In the genomic region with DNA sequence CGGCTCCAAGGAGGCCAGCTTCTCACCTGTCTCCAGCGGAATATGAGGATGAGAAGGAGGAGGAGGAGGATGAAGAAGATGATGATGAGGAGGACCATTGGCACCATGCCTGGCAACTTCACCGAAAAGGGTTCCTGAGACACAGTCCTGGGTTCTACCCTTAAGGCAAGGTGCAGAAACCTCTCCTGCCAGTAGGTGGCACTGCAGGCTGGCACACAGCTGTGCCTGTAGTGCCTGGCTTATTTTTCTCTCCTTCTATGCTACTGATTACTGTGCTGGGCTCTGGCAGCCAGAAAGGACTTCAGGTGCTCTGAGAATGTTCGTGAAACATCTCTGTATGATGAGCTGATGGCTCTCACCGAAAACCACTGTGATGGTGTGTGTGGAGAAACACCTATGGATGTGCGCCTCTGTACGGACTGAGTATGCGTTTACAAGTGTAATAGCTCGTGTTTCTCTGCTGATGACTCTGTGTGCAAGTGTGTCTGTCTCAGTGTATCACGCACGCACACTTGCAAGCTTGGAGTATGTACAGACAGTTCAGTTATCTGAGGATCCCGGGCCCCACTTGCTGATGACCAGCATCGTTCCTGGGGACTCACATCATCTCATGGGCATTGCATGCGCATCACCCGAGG, we compare ENCODE assay signal across 8 mouse cellular contexts. TPM values are rescaled to one million over a fixed set of nuclear protein-coding genes. Genes with fewer than 3 reads are reported as not detected.
DNase-seq lines count a peak whose midpoint lies in the region; ATAC-seq and TF ChIP-seq lines count a peak whose summit lies in the region.

No protein-coding gene starts in this region.

- TF ChIP-seq EP300 in CH12.LX (IDR thresholded peaks at IDR 0.05; ENCODE audit: low read length): no peak
- no peak for TF ChIP-seq EP300 in heart, postnatal 0 days (IDR thresholded peaks at IDR 0.05; ENCODE audit: low read depth)

- 65% methylated on average over 15 of the region's 15 CpGs for WGBS in heart, postnatal 0 days
- whole genome bisulfite sequencing in liver, embryonic 16.5 days (ENCODE audit: insufficient replicate concordance): 57% methylated on average over 15 of the region's 15 CpGs
- WGBS in neural tube, embryonic 14.5 days: 70% methylated on average over 15 of the region's 15 CpGs

- ATAC-seq in heart, postnatal 0 days (ENCODE audit: insufficient read depth, low read depth): peak; percentile 81
- ATAC-seq in liver, embryonic 16.5 days (ENCODE audit: low read depth): peak; percentile 47; the same call in 1 of the 2 replicates
- peak; percentile 87 for ATAC-seq in neural tube, embryonic 14.5 days (ENCODE audit: low read depth)

- H3K9me3 ChIP-seq in CH12.LX (replicated peaks; ENCODE audit: low read length): peaks cover 3% of the 10 kb centered on the region
- H3K9me3 ChIP-seq in heart, postnatal 0 days (replicated peaks; ENCODE audit: control insufficient read depth, low read length): no peaks in the 10 kb centered on the region
- H3K9me3 ChIP-seq in liver, embryonic 16.5 days (replicated peaks; ENCODE audit: control insufficient read depth, low read length): no peaks in the 10 kb centered on the region
- H3K9me3 ChIP-seq in neural tube, embryonic 14.5 days (ENCODE audit: control insufficient read depth, low read length): no peaks in the 10 kb centered on the region

- TF ChIP-seq POLR2A in CH12.LX (IDR thresholded peaks at IDR 0.05; ENCODE audit: low read depth, low read length): no peak
- TF ChIP-seq POLR2A in bone marrow macrophage, adult 2 months (IDR thresholded peaks at IDR 0.05; ENCODE audit: borderline replicate concordance, low read depth, low read length): no peak
- no peak for TF ChIP-seq POLR2A in embryonic fibroblast, embryonic 13.5 days (IDR thresholded peaks at IDR 0.05; ENCODE audit: low read depth, low read length)

- dilution Hi-C loops in CH12.LX (cut with MboI; ENCODE audit: extremely low pct_ligation_motif_present, extremely low pct_unique_long_range_greater_than_20kb, low sequenced_read_pairs): no loop called here

- TF ChIP-seq RAD21 in CH12.LX (IDR thresholded peaks at IDR 0.05; ENCODE audit: low read depth, low read length): peak; percentile 96

- H3K9ac ChIP-seq in CH12.LX (ENCODE audit: insufficient read depth, low read depth): no peak overlapping the region
- no peak overlapping the region for H3K9ac ChIP-seq in heart, postnatal 0 days (replicated peaks; ENCODE audit: low read depth, low read length)
- no peak overlapping the region for H3K9ac ChIP-seq in liver, embryonic 16.5 days (ENCODE audit: low read depth, low read length)
- no peak overlapping the region for H3K9ac ChIP-seq in neural tube, embryonic 14.5 days (replicated peaks; ENCODE audit: low read depth, low read length)

- no peaks in the 10 kb centered on the region for H3K36me3 ChIP-seq in CH12.LX (replicated peaks in 1 of 2; ENCODE audit: control insufficient read depth in 1 of 2, insufficient read depth in 1 of 2, low read length in 1 of 2)
- H3K36me3 ChIP-seq in heart, postnatal 0 days (replicated peaks; ENCODE audit: control insufficient read depth, insufficient read depth, low read length): no peaks in the 10 kb centered on the region
- no peaks in the 10 kb centered on the region for H3K36me3 ChIP-seq in liver, embryonic 16.5 days (ENCODE audit: control insufficient read depth, insufficient read depth)
- H3K36me3 ChIP-seq in neural tube, embryonic 14.5 days (ENCODE audit: control insufficient read depth, insufficient read depth, low read length): no peaks in the 10 kb centered on the region

- peak; percentile 94 for TF ChIP-seq CTCF in CH12.LX (conservative IDR thresholded peaks at IDR 0.05 in 1 of 2, IDR thresholded peaks at IDR 0.05 in 1 of 2; ENCODE audit: low read depth in 2 of 2, low read length in 2 of 2)
- peak; percentile 81 for TF ChIP-seq CTCF in bone marrow macrophage, adult 2 months (IDR thresholded peaks at IDR 0.05; ENCODE audit: low read depth, low read length)
- peak; percentile 97 for TF ChIP-seq CTCF in embryonic fibroblast, embryonic 13.5 days (IDR thresholded peaks at IDR 0.05; ENCODE audit: borderline replicate concordance, insufficient read depth, low read length)
- TF ChIP-seq CTCF in heart, postnatal 0 days (IDR thresholded peaks at IDR 0.05; ENCODE audit: low read depth): peak; percentile 98

- DNase-seq in CH12.LX (ENCODE audit: extremely low read depth): peak; percentile 61
- DNase-seq in heart, postnatal 0 days (ENCODE audit: low spot score): peak; percentile 80
- DNase-seq in kidney, postnatal 4 days: peak; percentile 89 to 90
- peak; percentile 68 for DNase-seq in thymus, postnatal 0 days (ENCODE audit: low spot score)

- in situ Hi-C loops in CH12.LX (cut with MboI; ENCODE audit: low pct_ligation_motif_present, low pct_unique_long_range_greater_than_20kb, low sequenced_read_pairs): loop anchor here (5.0 kb wide), 1 partner anchor 42 kb away; a partner anchor contains a TSS

- no peak overlapping the region for H3K27ac ChIP-seq in CH12.LX (ENCODE audit: insufficient read depth, low read depth)
- H3K27ac ChIP-seq in bone marrow macrophage, adult 2 months (ENCODE audit: insufficient read depth, low read depth, low read length): no peak overlapping the region
- H3K27ac ChIP-seq in embryonic fibroblast, embryonic 13.5 days (ENCODE audit: insufficient read depth, low read length): no peak overlapping the region
- H3K27ac ChIP-seq in heart, postnatal 0 days (ENCODE audit: low read depth): 0 out of 2 replicates have a peak overlapping the region, but pooled peaks have one; percentile 18
- no peak overlapping the region for H3K27ac ChIP-seq in liver, embryonic 16.5 days (ENCODE audit: low read length)
- H3K27ac ChIP-seq in neural tube, embryonic 14.5 days (ENCODE audit: low read depth, low read length): no peak overlapping the region

- no peaks in the 10 kb centered on the region for H3K79me2 ChIP-seq in CH12.LX (replicated peaks; ENCODE audit: control insufficient read depth, extremely low read depth, insufficient read depth, poor library complexity, severe bottlenecking)

- H3K4me2 ChIP-seq in CH12.LX (ENCODE audit: insufficient read depth, low read depth, poor library complexity, severe bottlenecking): no peak overlapping the region
- no peak overlapping the region for H3K4me2 ChIP-seq in heart, postnatal 0 days (ENCODE audit: low read depth, low read length)
- H3K4me2 ChIP-seq in liver, embryonic 16.5 days (ENCODE audit: low read depth, low read length): no peak overlapping the region
- H3K4me2 ChIP-seq in neural tube, embryonic 14.5 days (ENCODE audit: low read depth, low read length): no peak overlapping the region

- no peak overlapping the region for H3K4me3 ChIP-seq in CH12.LX (replicated peaks in 1 of 3; ENCODE audit: low read depth in 2 of 3, low read length in 2 of 3, poor library complexity in 1 of 3)
- no peak overlapping the region for H3K4me3 ChIP-seq in bone marrow macrophage, adult 2 months (ENCODE audit: insufficient read depth, low read length)
- no peak overlapping the region for H3K4me3 ChIP-seq in embryonic fibroblast, embryonic 13.5 days (ENCODE audit: insufficient read depth, low read length)
- no peak overlapping the region for H3K4me3 ChIP-seq in heart, postnatal 0 days (ENCODE audit: low read depth, low read length)
- H3K4me3 ChIP-seq in liver, embryonic 16.5 days (ENCODE audit: low read depth, low read length): no peak overlapping the region
- H3K4me3 ChIP-seq in neural tube, embryonic 14.5 days (ENCODE audit: low read depth, low read length): no peak overlapping the region

- H3K27me3 ChIP-seq in CH12.LX (replicated peaks): peaks cover 64% of the 10 kb centered on the region
- no peaks in the 10 kb centered on the region for H3K27me3 ChIP-seq in heart, postnatal 0 days (ENCODE audit: control insufficient read depth, insufficient read depth, low read length)
- no peaks in the 10 kb centered on the region for H3K27me3 ChIP-seq in liver, embryonic 16.5 days (ENCODE audit: control insufficient read depth, insufficient read depth, low read depth, low read length)
- no peaks in the 10 kb centered on the region for H3K27me3 ChIP-seq in neural tube, embryonic 14.5 days (ENCODE audit: control insufficient read depth, insufficient read depth, low read length)

- H3K4me1 ChIP-seq in CH12.LX (ENCODE audit: control insufficient read depth in 1 of 2, insufficient read depth in 2 of 2): peaks cover 0 to 4% of the 10 kb centered on the region in 2 experiments; a peak in 1 of 4 replicates
- H3K4me1 ChIP-seq in bone marrow macrophage, adult 2 months (ENCODE audit: control insufficient read depth, insufficient read depth, low read length): no peaks in the 10 kb centered on the region
- H3K4me1 ChIP-seq in embryonic fibroblast, embryonic 13.5 days (ENCODE audit: control insufficient read depth, insufficient read depth, low read length): no peaks in the 10 kb centered on the region
- H3K4me1 ChIP-seq in heart, postnatal 0 days (ENCODE audit: control insufficient read depth, insufficient read depth): 0 out of 2 replicates have a peak, but pooled peaks cover 9% of the 10 kb centered on the region
- no peaks in the 10 kb centered on the region for H3K4me1 ChIP-seq in liver, embryonic 16.5 days (ENCODE audit: control insufficient read depth, low read depth, low read length)
- no peaks in the 10 kb centered on the region for H3K4me1 ChIP-seq in neural tube, embryonic 14.5 days (ENCODE audit: control insufficient read depth, insufficient read depth, low read length)

RNA-seq across cellular contexts. Expression of a gene that starts 13.5 kb away (rescaled TPM):
- total RNA-seq in CH12.LX (2012; rRNA removed) (not detected in 2 replicates), CH12.LX (2014; rRNA removed) (not detected in 2 replicates)
- polyA plus RNA-seq in CH12.LX (2012; ENCODE audit: insufficient read length, low read depth): not detected in 2 replicates
- polyA plus RNA-seq in bone marrow macrophage, adult 2 months (2012; ENCODE audit: insufficient read depth, insufficient read length, missing spikeins): not detected in 2 replicates
- 1.3 and 2.9 TPM in 2 replicates for polyA plus RNA-seq in embryonic fibroblast, embryonic 13.5 days (2011; ENCODE audit: insufficient read length, low read depth, missing spikeins)
- 9.0 and 12.3 TPM in 2 replicates for total RNA-seq in heart, postnatal 0 days (2014; rRNA removed; ENCODE audit: low replicate concordance)
- polyA plus RNA-seq in heart, postnatal 0 days (2015; fragmentation: Nextera tagmentation; extraction: Ambion mirVana): 8.9 and 9.0 TPM in 2 replicates
- 1.1 and 1.2 TPM in 2 replicates for polyA plus RNA-seq in liver, embryonic 16.5 days (2015; fragmentation: Nextera tagmentation; extraction: Ambion mirVana)
- polyA plus RNA-seq in neural tube, embryonic 14.5 days (2014; fragmentation: Nextera tagmentation; extraction: Ambion mirVana): 3.5 and 9.3 TPM in 2 replicates
- 2.3 and 3.7 TPM in 2 replicates for polyA plus RNA-seq in thymus, postnatal 0 days (2015; fragmentation: Nextera tagmentation; extraction: Ambion mirVana)

RNA-seq across cellular contexts. Expression of a gene that starts 18.5 kb away (rescaled TPM):
- not detected in 2 replicates for total RNA-seq in CH12.LX (2012; rRNA removed)
- total RNA-seq in CH12.LX (2014; rRNA removed): not detected in 2 replicates
- not detected in 2 replicates for polyA plus RNA-seq in CH12.LX (2012; ENCODE audit: insufficient read length, low read depth)
- polyA plus RNA-seq in bone marrow macrophage, adult 2 months (2012; ENCODE audit: insufficient read depth, insufficient read length, missing spikeins): not detected in 2 replicates
- not detected in 2 replicates for polyA plus RNA-seq in embryonic fibroblast, embryonic 13.5 days (2011; ENCODE audit: insufficient read length, low read depth, missing spikeins)
- 3.4 and 14.6 TPM in 2 replicates for total RNA-seq in heart, postnatal 0 days (2014; rRNA removed; ENCODE audit: low replicate concordance)
- 1.7 and 2.4 TPM in 2 replicates for polyA plus RNA-seq in heart, postnatal 0 days (2015; fragmentation: Nextera tagmentation; extraction: Ambion mirVana)
- polyA plus RNA-seq in liver, embryonic 16.5 days (2015; fragmentation: Nextera tagmentation; extraction: Ambion mirVana): not detected in 2 replicates
- 0.22 TPM in 1 of 2 replicates, not detected in the other for polyA plus RNA-seq in neural tube, embryonic 14.5 days (2014; fragmentation: Nextera tagmentation; extraction: Ambion mirVana)
- not detected in 2 replicates for polyA plus RNA-seq in thymus, postnatal 0 days (2015; fragmentation: Nextera tagmentation; extraction: Ambion mirVana)

RNA-seq across cellular contexts. Expression of a gene that starts 36.8 kb away (rescaled TPM):
- total RNA-seq in CH12.LX (2012; rRNA removed) (not detected in 2 replicates), CH12.LX (2014; rRNA removed) (not detected in 2 replicates)
- not detected in 2 replicates for polyA plus RNA-seq in CH12.LX (2012; ENCODE audit: insufficient read length, low read depth)
- not detected in 2 replicates for polyA plus RNA-seq in bone marrow macrophage, adult 2 months (2012; ENCODE audit: insufficient read depth, insufficient read length, missing spikeins)
- not detected in 2 replicates for polyA plus RNA-seq in embryonic fibroblast, embryonic 13.5 days (2011; ENCODE audit: insufficient read length, low read depth, missing spikeins)
- total RNA-seq in heart, postnatal 0 days (2014; rRNA removed; ENCODE audit: low replicate concordance): 0.57 and 1.5 TPM in 2 replicates
- polyA plus RNA-seq in heart, postnatal 0 days (2015; fragmentation: Nextera tagmentation; extraction: Ambion mirVana): 0.40 and 0.41 TPM in 2 replicates
- not detected in 2 replicates for polyA plus RNA-seq in liver, embryonic 16.5 days (2015; fragmentation: Nextera tagmentation; extraction: Ambion mirVana)
- 21.7 and 43.0 TPM in 2 replicates for polyA plus RNA-seq in neural tube, embryonic 14.5 days (2014; fragmentation: Nextera tagmentation; extraction: Ambion mirVana)
- 0.30 and 0.41 TPM in 2 replicates for polyA plus RNA-seq in thymus, postnatal 0 days (2015; fragmentation: Nextera tagmentation; extraction: Ambion mirVana)

RNA-seq across cellular contexts. Expression of a gene that starts 42.3 kb away (rescaled TPM):
- 318 and 326 TPM in 2 replicates for total RNA-seq in CH12.LX (2012; rRNA removed)
- total RNA-seq in CH12.LX (2014; rRNA removed): 206 and 207 TPM in 2 replicates
- 370 and 444 TPM in 2 replicates for polyA plus RNA-seq in CH12.LX (2012; ENCODE audit: insufficient read length, low read depth)
- polyA plus RNA-seq in bone marrow macrophage, adult 2 months (2012; ENCODE audit: insufficient read depth, insufficient read length, missing spikeins): 16.7 and 18.3 TPM in 2 replicates
- polyA plus RNA-seq in embryonic fibroblast, embryonic 13.5 days (2011; ENCODE audit: insufficient read length, low read depth, missing spikeins): 151 and 154 TPM in 2 replicates
- total RNA-seq in heart, postnatal 0 days (2014; rRNA removed; ENCODE audit: low replicate concordance): 350 and 355 TPM in 2 replicates
- 54.6 and 55.3 TPM in 2 replicates for polyA plus RNA-seq in heart, postnatal 0 days (2015; fragmentation: Nextera tagmentation; extraction: Ambion mirVana)
- 70.4 and 73.8 TPM in 2 replicates for polyA plus RNA-seq in liver, embryonic 16.5 days (2015; fragmentation: Nextera tagmentation; extraction: Ambion mirVana)
- polyA plus RNA-seq in neural tube, embryonic 14.5 days (2014; fragmentation: Nextera tagmentation; extraction: Ambion mirVana): 27.3 and 30.2 TPM in 2 replicates
- 26.1 and 26.4 TPM in 2 replicates for polyA plus RNA-seq in thymus, postnatal 0 days (2015; fragmentation: Nextera tagmentation; extraction: Ambion mirVana)

Comparison
In these comparisons a context has a peak if more than half of its experiments do, and no peak if none do; other contexts are left out.
1. RNA of a gene that starts 36.8 kb away (polyA plus RNA-seq): 21.7 to 43.0 TPM in neural tube, embryonic 14.5 days; 0.40 to 0.41 TPM in heart, postnatal 0 days, 0.30 to 0.41 TPM in thymus, postnatal 0 days, not detected in CH12.LX, not detected in bone marrow macrophage, adult 2 months, not detected in embryonic fibroblast, embryonic 13.5 days and not detected in liver, embryonic 16.5 days; every median in the first group is over 10 times any median in the second.
2. Peak in every context shown above with its lines, with median percentiles within 50 percentile points of each other: DNase-seq, CTCF ChIP-seq and ATAC-seq.